Mouse (Mus musculus) heart, embryonic 12.5 days (tissue): ENCODE measurements at regions not wholly inside any gene's neighbourhood (a gene's known extent, or its start where the extent isn't known, plus 50 kb on each side); places are given as distances from the start of the nearest gene placed in this dataset.
"Not testable (repeated sequence)": the region's sequence is repeated elsewhere in the genome, so short reads cannot be mapped to it uniquely, and the experiment has no call there.

ENCODE experiments used
- ATAC-seq: fragments of 200-750 bp; cut with Nextera tagmentation; 2 replicates; pipeline ENCODE4 v1.8.0; 2017; ENCODE audit warnings: moderate TSS enrichment, moderate library complexity; ENCODE audit not compliant: insufficient number of reproducible peaks, low FRiP score
- H3K27ac ChIP-seq: fragments of 300-500 bp; sonication (generic); 2 replicates; pipeline ENCODE4 v1.5.1; 2016; ENCODE audit warnings: mild to moderate bottlenecking, moderate library complexity; ENCODE audit not compliant: poor library complexity, severe bottlenecking
- H3K27me3 ChIP-seq: fragments of 300-500 bp; sonication (generic); replicated peaks from 2 replicates; pipeline ENCODE4 v1.6.1; 2016; ENCODE audit warnings: mild to moderate bottlenecking, moderate library complexity
- H3K36me3 ChIP-seq: fragments of 300-500 bp; sonication (generic); 2 replicates; pipeline ENCODE4 v1.6.1; 2016; ENCODE audit warnings: mild to moderate bottlenecking, moderate library complexity
- H3K4me1 ChIP-seq: fragments of 300-500 bp; sonication (generic); replicated peaks from 2 replicates; pipeline ENCODE4 v1.6.1; 2016; ENCODE audit warnings: mild to moderate bottlenecking
- H3K4me2 ChIP-seq: fragments of 300-500 bp; sonication (generic); 2 replicates; pipeline ENCODE4 v1.6.1; 2016; ENCODE audit warnings: mild to moderate bottlenecking, moderate library complexity
- H3K4me3 ChIP-seq: fragments of 300-500 bp; sonication (generic); 2 replicates; pipeline ENCODE4 v1.5.1; 2016; ENCODE audit warnings: mild to moderate bottlenecking
- H3K9ac ChIP-seq: fragments of 300-500 bp; sonication (generic); 2 replicates; pipeline ENCODE4 v1.6.1; 2016; ENCODE audit warnings: mild to moderate bottlenecking, moderate library complexity
- H3K9me3 ChIP-seq: fragments of 300-500 bp; sonication (generic); replicated peaks from 2 replicates; pipeline ENCODE4 v1.6.1; 2016; ENCODE audit warnings: mild to moderate bottlenecking, moderate library complexity
- WGBS: fragments of 180-500 bp; shearing (Covaris S2); methylation state at CpG from one replicate; pipeline ENCODE4 v1.1.7; 2016; 5-methylcytosine and 5-hydroxymethylcytosine counted together

DNA sequence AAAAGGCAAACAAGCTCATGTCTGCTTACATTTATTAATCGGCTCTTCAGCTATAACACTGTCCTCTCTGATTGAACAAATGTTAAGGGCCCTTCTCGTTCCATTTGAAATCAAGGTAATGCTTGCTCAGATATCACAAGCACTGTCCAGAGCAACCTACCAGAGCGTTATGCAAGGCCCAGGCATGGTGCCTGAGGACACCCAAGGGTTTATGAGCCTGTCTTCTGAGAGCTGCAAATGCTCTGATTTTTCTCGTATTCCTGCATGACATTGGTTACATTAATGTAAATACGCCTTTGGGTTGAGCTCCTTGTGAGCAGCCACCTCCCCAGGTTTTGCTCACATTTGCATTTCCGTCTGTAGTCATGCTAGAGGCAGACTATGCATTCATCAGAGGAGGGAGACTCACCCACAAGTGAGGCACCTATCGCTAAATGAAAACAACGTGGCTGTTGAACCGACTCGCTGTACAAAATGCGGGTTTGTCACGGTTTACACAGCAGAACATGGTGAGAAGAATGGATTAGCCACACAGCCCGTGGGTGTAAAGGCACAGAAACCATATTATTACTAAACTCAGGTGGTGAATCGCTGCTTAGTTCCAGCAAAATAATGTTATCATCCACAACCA, 152.7 kb upstream of the Ipo5 start:
- Histone ChIP-seq H3K4me3 (no peak overlapping the region), H3K9me3 (no peaks in the 10 kb centered on the region), H3K36me3 (no peaks in the 10 kb centered on the region), H3K9ac (no peak overlapping the region), H3K27ac (no peak overlapping the region), H3K27me3 (no peaks in the 10 kb centered on the region), H3K4me2 (no peak overlapping the region), H3K4me1 (0 out of 2 replicates have a peak, but pooled peaks cover 4% of the 10 kb centered on the region)
- 84% methylated on average over 14 of the region's 14 CpGs for WGBS
- no peak for ATAC-seq

DNA sequence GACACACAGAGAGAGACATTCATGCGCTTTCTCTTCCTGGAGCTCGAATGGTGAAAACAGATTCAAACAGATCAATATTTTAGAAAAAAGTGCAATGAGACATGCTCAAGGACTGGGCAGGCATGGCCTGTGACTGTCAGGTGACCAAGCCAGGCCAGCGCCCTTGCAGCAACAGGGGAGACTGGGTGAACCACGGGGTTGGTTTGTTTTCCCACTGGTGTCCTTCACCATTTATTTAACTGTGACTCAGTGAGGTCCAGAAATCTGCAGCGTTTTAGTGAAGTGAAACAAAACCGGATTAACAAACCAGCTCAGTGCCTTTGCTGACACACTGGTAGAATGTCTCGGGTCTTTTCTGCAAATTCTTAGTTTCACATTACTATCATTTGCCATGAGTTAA, 148.9 kb upstream of the Ipo5 start:
- Histone ChIP-seq H3K9ac (no peak overlapping the region), H3K4me1 (no peaks in the 10 kb centered on the region), H3K36me3 (no peaks in the 10 kb centered on the region), H3K4me2 (no peak overlapping the region), H3K27ac (no peak overlapping the region), H3K9me3 (no peaks in the 10 kb centered on the region), H3K27me3 (no peaks in the 10 kb centered on the region), H3K4me3 (no peak overlapping the region)
- ATAC-seq: no peak
- 77% methylated on average over 7 of the region's 7 CpGs for WGBS

DNA sequence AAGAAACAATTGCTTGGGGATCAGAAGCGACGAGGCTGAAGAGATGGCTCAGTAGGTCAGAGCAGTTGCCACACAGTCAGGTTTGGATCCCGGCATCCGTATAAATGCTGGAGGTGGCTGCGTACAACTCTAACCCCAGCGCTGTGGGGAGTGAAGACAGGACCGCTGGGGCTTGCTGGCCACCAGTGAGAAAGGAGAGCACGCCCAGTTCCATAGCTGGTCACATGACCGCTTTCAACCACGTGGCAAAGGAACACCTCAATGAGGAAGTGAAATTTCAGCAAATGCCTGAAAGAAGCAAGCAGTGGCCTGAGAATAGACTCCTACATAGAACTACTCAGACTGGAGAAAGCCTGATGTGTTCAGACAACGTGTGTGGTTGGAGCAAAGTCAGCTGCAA, 148.3 kb upstream of the Ipo5 start:
- H3K9me3 ChIP-seq: no peaks in the 10 kb centered on the region
- no peak overlapping the region for H3K4me2 ChIP-seq
- no peak for ATAC-seq
- H3K4me3 ChIP-seq: no peak overlapping the region
- no peak overlapping the region for H3K27ac ChIP-seq
- H3K27me3 ChIP-seq: no peaks in the 10 kb centered on the region
- no peaks in the 10 kb centered on the region for H3K4me1 ChIP-seq
- 74% methylated on average over 11 of the region's 11 CpGs for WGBS
- H3K36me3 ChIP-seq: no peaks in the 10 kb centered on the region
- no peak overlapping the region for H3K9ac ChIP-seq

DNA sequence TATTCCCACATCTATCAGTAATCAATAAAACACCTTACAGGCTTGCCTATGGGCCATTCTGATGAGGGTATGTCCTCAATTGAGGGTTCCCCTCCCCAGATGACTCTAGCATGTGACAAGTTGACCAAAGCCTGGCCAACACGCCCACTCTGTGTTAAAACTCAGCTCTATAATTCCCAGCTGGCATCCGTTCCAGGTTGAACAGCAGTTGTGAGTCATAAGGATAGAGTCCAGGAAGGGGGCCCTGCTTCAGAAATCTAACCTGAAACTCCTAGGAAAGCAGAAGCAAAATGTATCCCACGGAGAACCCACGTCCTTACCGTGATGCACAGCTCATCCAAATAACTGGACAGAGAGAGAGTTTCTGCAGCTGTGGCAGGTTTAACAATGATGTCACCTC, 147.2 kb upstream of the Ipo5 start:
- no peak for ATAC-seq
- WGBS: 89% methylated on average over 5 of the region's 5 CpGs
- Histone ChIP-seq H3K36me3 (no peaks in the 10 kb centered on the region), H3K4me1 (no peaks in the 10 kb centered on the region), H3K27ac (no peak overlapping the region), H3K4me3 (no peak overlapping the region), H3K9ac (no peak overlapping the region), H3K4me2 (no peak overlapping the region), H3K27me3 (no peaks in the 10 kb centered on the region), H3K9me3 (0 out of 2 replicates have a peak, but pooled peaks cover 2% of the 10 kb centered on the region)

GRCm38 (mm10) chr14:120764386-120764785, 146.6 kb upstream of the Ipo5 start:
- no peaks in the 10 kb centered on the region for H3K27me3 ChIP-seq
- ATAC-seq: no peak
- H3K27ac ChIP-seq: no peak overlapping the region
- no peaks in the 10 kb centered on the region for H3K4me1 ChIP-seq
- WGBS: 84% methylated on average over 3 of the region's 3 CpGs
- no peak overlapping the region for H3K4me3 ChIP-seq
- no peak overlapping the region for H3K4me2 ChIP-seq
- H3K9me3 ChIP-seq: 0 out of 2 replicates have a peak, but pooled peaks cover 2% of the 10 kb centered on the region
- no peak overlapping the region for H3K9ac ChIP-seq
- H3K36me3 ChIP-seq: no peaks in the 10 kb centered on the region

DNA sequence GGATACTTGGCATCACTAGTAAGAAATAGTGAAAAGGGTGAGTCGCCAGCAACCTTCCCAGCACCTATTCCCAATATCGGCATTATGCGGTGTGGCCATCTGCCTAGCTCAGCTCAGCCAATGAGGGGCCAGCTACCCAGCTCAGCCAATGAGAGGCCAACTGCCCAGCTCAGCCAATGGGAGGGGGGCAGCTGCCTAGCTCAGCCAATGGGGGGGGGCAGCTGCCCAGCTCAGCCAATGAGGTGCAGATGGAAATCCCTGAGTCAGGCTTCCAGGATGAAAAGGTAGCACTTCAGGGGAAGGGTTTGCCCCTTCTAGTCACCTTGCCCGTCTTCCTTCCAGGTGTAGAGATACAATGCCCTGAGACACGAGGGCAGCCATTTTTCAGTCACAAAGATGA, 144.6 kb upstream of the Ipo5 start:
- Histone ChIP-seq H3K9ac (no peak overlapping the region), H3K36me3 (no peaks in the 10 kb centered on the region), H3K9me3 (0 out of 2 replicates have a peak, but pooled peaks cover 2% of the 10 kb centered on the region), H3K4me1 (no peaks in the 10 kb centered on the region), H3K27me3 (no peaks in the 10 kb centered on the region), H3K4me3 (no peak overlapping the region), H3K4me2 (no peak overlapping the region), H3K27ac (no peak overlapping the region)
- no peak for ATAC-seq
- 85% methylated on average over 5 of the region's 5 CpGs for WGBS

DNA sequence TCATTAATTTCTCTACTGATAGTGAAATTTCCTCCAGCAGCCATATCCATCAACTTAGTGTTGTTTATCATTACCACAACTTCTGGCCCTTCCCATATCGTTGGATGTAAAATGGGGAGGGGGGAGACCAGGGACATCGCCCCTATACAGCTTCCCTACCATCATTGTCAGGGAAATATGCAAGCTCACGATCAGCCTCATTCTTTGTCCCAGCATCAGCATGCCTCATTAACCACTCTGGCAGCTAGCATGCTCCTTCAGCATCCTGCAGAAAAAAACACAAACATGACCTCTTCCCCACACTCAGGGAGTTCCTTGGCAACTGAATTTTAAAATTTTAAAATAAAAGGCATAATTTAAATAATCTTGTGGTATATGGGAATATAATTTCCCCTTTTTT, 140.4 kb upstream of the Ipo5 start:
- Histone ChIP-seq H3K9ac (no peak overlapping the region), H3K27me3 (no peaks in the 10 kb centered on the region), H3K4me2 (no peak overlapping the region), H3K4me1 (no peaks in the 10 kb centered on the region), H3K36me3 (no peaks in the 10 kb centered on the region), H3K27ac (no peak overlapping the region), H3K9me3 (0 out of 2 replicates have a peak, but pooled peaks cover 2% of the 10 kb centered on the region), H3K4me3 (no peak overlapping the region)
- ATAC-seq: no peak
- WGBS: 80% methylated on average over 3 of the region's 3 CpGs

DNA sequence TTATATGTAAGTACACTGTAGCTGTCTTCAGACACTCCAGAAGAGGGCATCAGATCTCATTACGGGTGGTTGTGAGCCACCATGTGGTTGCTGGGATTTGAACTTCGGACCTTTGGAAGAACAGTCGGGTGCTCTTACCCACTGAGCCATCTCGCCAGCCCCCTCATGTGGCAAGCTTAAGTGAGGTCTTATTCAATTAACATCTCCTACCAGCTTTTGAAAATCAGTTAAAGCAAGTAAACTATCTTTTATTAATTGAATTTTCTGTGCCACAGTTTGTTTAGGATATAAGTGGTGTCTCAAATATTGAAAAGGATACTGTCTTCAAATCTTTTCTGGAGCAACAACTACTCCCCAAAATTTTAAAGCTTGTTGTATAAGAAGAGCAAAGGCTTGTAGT, 138.0 kb upstream of the Ipo5 start:
- not testable (repeated sequence) for H3K9me3 ChIP-seq, H3K4me2 ChIP-seq, ATAC-seq, H3K4me3 ChIP-seq, H3K27me3 ChIP-seq, H3K4me1 ChIP-seq, H3K36me3 ChIP-seq, H3K9ac ChIP-seq, H3K27ac ChIP-seq
- 78% methylated on average over 4 of the region's 4 CpGs for WGBS

DNA sequence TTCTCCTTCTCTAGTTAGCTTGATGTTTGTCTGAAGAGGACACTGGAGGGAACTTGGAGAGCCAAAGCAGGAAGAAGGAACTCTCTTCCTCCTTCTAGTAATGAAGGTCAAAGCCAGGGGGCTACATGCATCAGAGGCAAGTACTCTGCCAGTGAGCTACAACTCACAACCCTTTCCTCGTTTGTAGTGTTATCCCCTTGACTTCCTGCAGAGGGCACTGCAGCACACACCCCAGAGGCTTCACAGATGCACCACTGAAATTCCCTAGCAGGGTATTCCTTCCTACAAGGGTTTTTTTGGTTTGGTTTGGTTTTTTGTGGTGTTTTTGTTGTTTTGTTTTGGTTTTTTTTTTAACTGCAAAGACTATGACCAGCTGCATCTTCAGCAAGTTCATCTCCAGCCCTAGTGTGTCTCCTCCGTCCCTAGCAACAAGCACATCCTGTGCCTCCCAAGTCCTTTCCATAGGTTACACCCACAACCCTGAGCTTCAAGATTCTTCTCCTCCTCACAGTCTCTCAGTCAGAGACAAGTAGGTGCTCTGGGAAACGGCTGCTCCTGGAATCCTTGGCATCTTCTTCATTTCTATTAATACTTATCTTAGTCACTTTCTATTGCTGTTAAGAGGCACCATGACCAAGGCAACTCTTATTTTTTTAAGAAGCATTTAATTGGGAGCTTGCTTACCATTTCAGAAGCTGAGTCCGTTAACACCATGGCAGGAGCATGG, 119.0 kb upstream of the Ipo5 start:
- 60% methylated on average over 4 of the region's 4 CpGs for WGBS
- H3K4me2 ChIP-seq: no peak overlapping the region
- H3K9me3 ChIP-seq: peaks cover 8% of the 10 kb centered on the region; the same call in 1 of the 2 replicates
- no peaks in the 10 kb centered on the region for H3K4me1 ChIP-seq
- no peak overlapping the region for H3K27ac ChIP-seq
- no peak for ATAC-seq
- H3K4me3 ChIP-seq: no peak overlapping the region
- no peaks in the 10 kb centered on the region for H3K36me3 ChIP-seq
- H3K27me3 ChIP-seq: no peaks in the 10 kb centered on the region
- H3K9ac ChIP-seq: no peak overlapping the region

DNA sequence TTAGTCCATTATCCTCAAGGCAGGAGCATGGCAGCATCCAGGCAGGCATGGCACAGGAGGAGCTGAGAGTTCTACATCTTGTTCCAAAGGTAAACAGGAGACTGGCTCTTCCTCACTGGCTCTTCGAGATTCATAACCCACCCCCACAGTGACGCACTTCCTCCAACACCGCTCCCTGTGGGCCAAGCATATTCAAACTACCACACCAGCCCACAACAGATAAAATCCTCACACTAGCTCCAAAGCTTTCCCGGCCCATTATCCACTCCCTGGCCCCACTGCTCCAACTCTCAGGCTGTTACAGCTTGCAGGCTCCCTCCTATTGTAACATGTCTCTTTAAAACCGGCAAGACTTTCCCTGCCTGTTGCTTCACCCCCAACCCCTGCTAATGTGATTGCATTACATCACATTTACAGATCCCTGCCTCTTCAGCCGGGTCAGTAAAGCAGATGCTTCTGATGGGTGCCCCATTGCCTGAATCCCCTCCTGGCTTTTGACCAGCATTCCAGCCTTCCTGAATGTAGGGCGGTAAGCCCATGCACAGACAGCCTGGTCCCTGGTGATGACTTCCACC, 113.0 kb upstream of the Ipo5 start:
- H3K36me3 ChIP-seq: no peaks in the 10 kb centered on the region
- H3K27me3 ChIP-seq: no peaks in the 10 kb centered on the region
- no peak overlapping the region for H3K4me2 ChIP-seq
- H3K27ac ChIP-seq: no peak overlapping the region
- H3K9ac ChIP-seq: no peak overlapping the region
- H3K4me3 ChIP-seq: no peak overlapping the region
- peaks cover under 1% of the 10 kb centered on the region; the same call in 1 of the 2 replicates for H3K9me3 ChIP-seq
- no peak for ATAC-seq
- H3K4me1 ChIP-seq: no peaks in the 10 kb centered on the region
- 53% methylated on average over 7 of the region's 7 CpGs for WGBS

GRCm38 (mm10) chr14:120803191-120803590, 107.8 kb upstream of the Ipo5 start:
- H3K4me2 ChIP-seq: peak overlapping the region; percentile 59
- no peak for ATAC-seq

More at GRCm38 (mm10) chr14:120803191-120803590, 107.8 kb upstream of the Ipo5 start:
- WGBS: 62% methylated on average over 6 of the region's 6 CpGs
- H3K4me3 ChIP-seq: no peak overlapping the region
- H3K9ac ChIP-seq: no peak overlapping the region
- 0 out of 2 replicates have a peak, but pooled peaks cover 3% of the 10 kb centered on the region for H3K9me3 ChIP-seq
- H3K27ac ChIP-seq: no peak overlapping the region
- H3K27me3 ChIP-seq: no peaks in the 10 kb centered on the region
- no peaks in the 10 kb centered on the region for H3K36me3 ChIP-seq
- H3K4me1 ChIP-seq: peaks cover 6% of the 10 kb centered on the region; the same call in 1 of the 2 replicates
